Mouse (Mus musculus) bone marrow, adult 2 months (tissue): ENCODE results near the gene Agbl1. TPM values are rescaled to one million over a fixed set of nuclear protein-coding genes. Genes with fewer than 3 reads are reported as not detected.
A peak's percentile ranks its signal among the peaks of the same experiment; 100 is the strongest.

Experiments
- H3K27ac ChIP-seq: fragments of 200-500 bp; 2 replicates; pipeline ENCODE4 v1.5.1; 2012; ENCODE audit warnings: low read depth, mild to moderate bottlenecking, control low read depth, inconsistent platforms, low read length; ENCODE audit not compliant: control insufficient read depth, poor library complexity, insufficient read depth
- H3K4me1 ChIP-seq: fragments of 200-500 bp; 2 replicates; pipeline ENCODE4 v1.6.1; 2011; ENCODE audit warnings: low read length; ENCODE audit not compliant: control insufficient read depth, insufficient read depth
- H3K4me3 ChIP-seq: fragments of 200-500 bp; replicated peaks from 2 replicates; pipeline ENCODE3; 2011; ENCODE audit warnings: mild to moderate bottlenecking, low read depth, low read length, control low read depth; ENCODE audit not compliant: control insufficient read depth
- CTCF ChIP-seq: fragments of 200-500 bp; IDR thresholded peaks from 2 replicates; pipeline ENCODE4 v1.5.1; 2011; ENCODE audit warnings: low read length, control low read depth; ENCODE audit not compliant: control insufficient read depth, insufficient read depth
- POLR2A ChIP-seq: fragments of 200-500 bp; IDR thresholded peaks from 2 replicates; pipeline ENCODE4 v1.6.1; 2011; ENCODE audit warnings: low read depth, mild to moderate bottlenecking, control low read depth, low read length, borderline replicate concordance; ENCODE audit not compliant: control insufficient read depth
- WGBS: fragments of 180-500 bp; shearing (Covaris S2); methylation state at CpG from one replicate; pipeline ENCODE4 v1.1.7; 2018; 5-methylcytosine and 5-hydroxymethylcytosine counted together
- polyA plus RNA-seq: library from polyadenylated mRNA; stranded (reverse); fragments of >200 nt; gene quantifications from 2 replicates; pipeline ENCODE4 v1.2.4, GENCODE M21; 2011; ENCODE audit warnings: low replicate concordance; ENCODE audit not compliant: missing spikeins, insufficient read depth, insufficient read length

Gene Agbl1
- polyA plus RNA-seq, 1 experiment = not detected

DNA sequence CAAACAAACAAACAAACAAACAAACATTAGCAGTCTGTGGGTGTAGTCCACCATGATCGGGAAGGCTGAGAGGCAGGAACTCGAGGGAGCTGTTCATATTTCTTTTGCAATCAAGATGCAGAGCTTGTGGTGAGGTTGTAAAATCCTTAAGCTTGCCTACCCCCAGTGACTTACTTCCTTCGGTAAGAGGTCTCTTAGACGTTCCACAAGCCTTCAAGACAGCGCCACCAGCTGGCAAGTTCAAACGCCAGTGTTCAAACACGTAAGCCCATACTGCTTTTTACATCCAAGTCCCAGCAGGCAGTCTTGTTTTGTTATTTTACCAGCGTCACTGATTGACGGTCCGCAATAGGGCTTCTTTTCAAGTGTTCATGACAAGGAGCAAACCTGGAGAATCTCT is 123.8 kb downstream of the Agbl1 start:
- WGBS = 42% methylated on average over 10 of the region's 10 CpGs
- TF ChIP-seq CTCF (no peak), POLR2A (no peak)
- Histone ChIP-seq H3K27ac (no peak overlapping the region), H3K4me3 (no peak overlapping the region), H3K4me1 (no peaks in the 10 kb centered on the region)

GRCm38 (mm10) chr7:76354510-76354909 is 124.8 kb downstream of the Agbl1 start:
- 11% methylated on average over 3 of the region's 3 CpGs for WGBS
- Histone ChIP-seq H3K4me3 (no peak overlapping the region), H3K27ac (no peak overlapping the region), H3K4me1 (no peaks in the 10 kb centered on the region)
- TF ChIP-seq CTCF (no peak), POLR2A (no peak)

DNA sequence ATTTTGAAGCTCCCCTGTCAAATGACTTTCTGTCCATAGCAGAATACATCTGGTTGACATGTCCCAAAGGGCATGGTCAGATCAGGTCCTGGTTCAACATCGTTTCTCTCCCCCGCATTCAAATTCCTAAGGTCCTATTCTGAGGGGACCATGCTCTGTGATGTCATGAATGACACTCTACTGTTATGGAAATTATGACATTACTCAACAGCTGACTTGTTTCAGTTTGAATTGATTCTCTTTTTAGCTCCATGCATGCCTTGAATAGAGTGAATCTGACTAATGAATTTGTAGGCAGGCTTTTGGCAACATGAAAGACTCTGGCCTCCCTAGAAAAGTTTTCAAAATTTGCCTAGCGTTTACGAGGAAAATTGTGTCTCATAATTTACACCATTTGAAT is 141.6 kb downstream of the Agbl1 start:
- WGBS = 83% methylated on average over 4 of the region's 4 CpGs
- no peak for TF ChIP-seq POLR2A
- no peak for TF ChIP-seq CTCF
- H3K4me1 ChIP-seq = no peaks in the 10 kb centered on the region

DNA sequence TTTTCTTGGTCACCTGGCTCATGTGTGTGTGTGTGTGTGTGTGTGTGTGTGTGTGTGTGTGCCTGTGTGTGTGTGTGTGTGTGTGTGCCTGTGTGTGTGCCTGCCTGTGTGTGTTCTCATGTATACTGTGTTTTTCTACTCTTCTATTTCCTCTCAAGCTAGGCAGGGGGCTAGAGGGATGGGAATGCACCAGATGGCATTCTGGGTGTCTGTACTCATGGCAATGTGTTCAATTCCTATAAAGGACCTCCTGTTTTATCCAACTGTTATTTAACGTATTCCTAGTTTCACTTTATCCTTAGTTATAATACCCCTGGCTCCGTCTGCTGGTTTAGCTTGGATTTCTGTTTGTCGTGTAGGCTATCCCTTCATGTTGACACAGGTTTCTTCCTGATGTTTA is 149.8 kb downstream of the Agbl1 start:
- Histone ChIP-seq H3K4me1 (no peaks in the 10 kb centered on the region), H3K27ac (no peak overlapping the region), H3K4me3 (no peak overlapping the region)
- WGBS = 82% methylated on average over 3 of the region's 3 CpGs
- no peak for TF ChIP-seq POLR2A
- TF ChIP-seq CTCF = no peak

More for the DNA sequence above, 141.6 kb downstream of the Agbl1 start:
- Histone ChIP-seq H3K4me3 (no peak overlapping the region), H3K27ac (no peak overlapping the region)

- WGBS = 66% methylated on average over 2 of the region's 2 CpGs
- no peak overlapping the region for H3K4me3 ChIP-seq
- TF ChIP-seq POLR2A (no peak), CTCF (no peak)
- no peaks in the 10 kb centered on the region for H3K4me1 ChIP-seq
- no peak overlapping the region for H3K27ac ChIP-seq
Observed at GRCm38 (mm10) chr7:76381986-76382385, 152.3 kb downstream of the Agbl1 start.

GRCm38 (mm10) chr7:76389240-76389639 is 159.6 kb downstream of the Agbl1 start:
- H3K4me3 ChIP-seq = no peak overlapping the region
- H3K27ac ChIP-seq = no peak overlapping the region
- 79% methylated on average over 5 of the region's 5 CpGs for WGBS
- TF ChIP-seq CTCF (no peak), POLR2A (no peak)
- H3K4me1 ChIP-seq = no peaks in the 10 kb centered on the region

DNA sequence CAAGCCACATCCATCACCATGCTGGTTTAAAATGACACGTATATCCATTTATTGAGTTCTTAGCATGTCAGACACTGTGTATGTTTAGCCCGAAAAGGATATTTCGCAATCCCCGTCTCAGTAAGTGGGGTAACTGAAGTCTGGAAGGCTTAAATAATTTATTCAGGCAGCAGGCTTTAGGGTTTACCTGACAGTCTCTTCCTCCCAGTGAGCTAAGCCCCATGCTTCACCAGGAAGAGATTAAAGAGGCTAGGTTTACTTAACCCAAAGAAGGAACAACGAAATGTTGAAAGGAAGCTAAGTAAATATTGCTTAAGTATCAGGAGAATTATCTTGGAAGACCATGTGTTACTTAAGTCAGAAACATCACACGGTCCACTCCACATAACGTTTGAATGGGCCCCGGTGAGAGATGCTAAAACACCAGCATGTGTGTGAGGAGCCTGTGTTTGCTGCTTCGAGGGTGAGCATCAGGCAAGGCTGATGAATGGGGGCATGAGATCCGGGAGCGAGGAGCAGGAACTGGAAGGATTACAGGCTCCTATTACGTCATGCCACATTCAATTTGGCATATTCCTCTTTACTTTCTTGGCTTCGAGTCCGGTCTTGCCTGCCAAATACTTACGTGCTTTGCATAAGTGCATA is 162.7 kb downstream of the Agbl1 start:
- no peak overlapping the region for H3K27ac ChIP-seq
- no peak overlapping the region for H3K4me3 ChIP-seq
- WGBS = 6% methylated on average over 15 of the region's 15 CpGs
- no peak for TF ChIP-seq CTCF
- TF ChIP-seq POLR2A = no peak
- no peaks in the 10 kb centered on the region for H3K4me1 ChIP-seq

DNA sequence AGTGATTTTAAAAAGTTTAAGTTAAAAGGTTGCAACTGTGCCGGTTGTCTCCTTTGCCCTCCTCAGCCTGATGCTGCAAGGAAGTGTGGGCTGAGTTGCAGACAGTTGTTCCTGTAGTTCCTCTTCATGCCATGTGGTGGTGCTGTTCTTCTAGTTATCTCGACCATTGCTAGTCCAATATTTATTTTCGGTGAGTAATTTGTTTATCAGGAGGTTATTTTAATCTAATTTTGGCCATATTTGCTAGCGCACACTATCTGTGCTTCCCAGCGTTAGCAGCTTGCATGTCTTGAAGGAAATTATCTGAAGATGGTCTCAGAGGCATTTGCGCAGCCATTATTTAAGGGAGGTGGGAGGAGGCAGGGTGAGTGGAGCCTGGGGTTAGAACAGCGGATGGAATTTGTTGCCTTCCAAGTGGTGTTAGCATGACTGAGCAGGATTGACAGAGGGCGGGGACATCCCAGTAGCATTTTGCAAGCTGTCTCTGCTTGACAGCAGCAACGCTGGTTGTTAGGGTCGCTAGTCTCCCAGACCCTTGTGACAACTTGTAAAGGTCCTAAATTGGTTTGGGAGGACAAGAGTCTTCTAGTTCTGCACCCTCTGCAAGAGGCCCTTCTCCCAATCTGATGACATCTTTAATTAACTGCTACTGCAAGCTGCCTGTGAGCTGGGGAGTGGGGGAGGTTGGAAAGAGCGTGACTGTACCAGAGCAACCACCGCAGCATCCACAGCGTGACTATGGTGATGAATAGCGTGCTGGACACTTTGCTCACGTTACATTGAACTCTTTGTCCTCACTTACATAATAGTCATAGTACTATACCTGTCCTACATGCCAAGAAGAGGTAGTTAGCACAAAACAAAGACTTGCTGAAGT is 163.5 kb downstream of the Agbl1 start:
- Histone ChIP-seq H3K27ac (no peak overlapping the region), H3K4me1 (no peaks in the 10 kb centered on the region), H3K4me3 (no peak overlapping the region)
- TF ChIP-seq POLR2A = no peak
- TF ChIP-seq CTCF = peak; percentile 45
- WGBS = 29% methylated on average over 15 of the region's 15 CpGs
